Mouse (Mus musculus) fat pad, adult 2 months (tissue): ENCODE measurements at regions not wholly inside any gene's neighbourhood (a gene's known extent, or its start where the extent isn't known, plus 50 kb on each side); places are given as distances from the start of the nearest gene placed in this dataset.

ENCODE experiments used
- DNase-seq: peaks from one replicate; pipeline ENCODE4 v3.0.0-alpha.2; 2011; ENCODE audit warnings: low read depth, low spot score; ENCODE audit errors: extremely low read depth

GRCm38 (mm10) chr8:34496751-34497150 lies 385.2 kb upstream of the Gm10131 start:
- DNase-seq, result no peak

DNA sequence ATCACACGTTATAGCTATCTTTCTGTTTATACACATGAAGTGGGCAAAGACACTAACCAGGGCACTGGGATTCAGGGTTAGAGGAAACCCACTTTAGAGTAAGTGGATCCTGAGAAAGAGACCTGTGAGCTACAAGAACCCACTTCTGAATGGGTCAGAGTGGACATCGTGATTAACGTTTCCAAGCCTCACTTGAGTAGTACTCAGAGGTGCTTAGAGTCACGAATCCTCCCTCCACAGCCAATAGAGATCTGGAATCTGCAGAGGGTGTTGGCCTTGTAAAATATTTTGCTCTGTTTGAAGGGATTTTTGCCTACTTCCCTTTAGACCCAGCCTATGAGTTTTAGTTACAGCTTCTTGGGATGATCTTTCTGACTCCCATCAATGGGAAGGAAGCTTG lies 384.4 kb upstream of the Gm10131 start:
- DNase-seq, result no peak

DNA sequence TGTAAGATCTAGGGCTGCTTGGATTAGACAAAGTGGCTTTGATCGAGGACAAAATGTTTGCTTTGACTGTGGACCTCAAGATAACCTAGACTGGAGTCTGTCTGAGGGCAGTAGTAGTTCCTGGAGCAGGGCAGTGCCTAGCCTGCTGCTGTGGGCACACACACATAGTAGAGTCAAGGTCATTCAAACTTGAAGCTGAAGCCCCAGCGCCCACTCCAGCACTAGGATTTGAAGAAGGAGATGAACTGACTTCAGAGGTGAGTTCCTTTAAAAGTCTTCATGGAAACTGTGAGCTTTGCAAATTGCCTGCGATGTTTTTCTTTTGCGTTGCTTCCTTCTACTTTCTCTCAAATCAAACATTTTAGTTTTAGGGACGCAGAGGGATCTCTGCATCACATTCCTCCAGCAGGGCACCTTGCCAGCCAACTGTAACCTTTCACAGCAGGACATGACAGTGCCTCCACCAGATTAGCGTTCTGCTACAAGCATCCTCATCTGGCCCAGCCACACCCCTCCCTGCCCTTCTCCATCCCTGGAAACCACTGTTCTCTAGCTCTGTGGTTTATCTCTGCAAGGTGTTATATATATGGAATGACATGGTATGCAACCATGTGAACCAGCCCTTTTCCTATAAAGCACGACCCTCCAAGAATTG lies 377.3 kb upstream of the Gm10131 start:
- no peak for DNase-seq

- DNase-seq, result no peak
Observed at GRCm38 (mm10) chr8:34486433-34487096, 375.0 kb upstream of the Gm10131 start.

DNA sequence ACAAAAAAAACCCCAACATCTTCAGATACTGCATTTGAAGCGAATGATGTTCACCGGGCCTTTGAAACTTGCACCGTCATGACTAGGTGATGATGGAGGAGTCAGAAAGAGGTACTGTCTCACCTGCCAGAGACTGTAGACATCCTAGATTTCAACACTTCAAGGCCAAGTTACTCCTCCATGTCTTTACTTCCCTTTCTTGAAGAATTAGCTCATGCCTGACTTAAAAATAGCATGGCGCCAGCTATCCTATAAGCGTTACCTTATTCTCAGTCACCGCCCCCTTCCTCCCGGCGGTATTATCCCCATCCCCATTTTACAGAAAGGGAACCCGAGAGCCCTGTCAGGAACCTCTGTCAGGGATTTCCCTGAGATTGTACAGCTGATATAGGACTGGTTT lies 374.4 kb upstream of the Gm10131 start:
- DNase-seq, result no peak

DNA sequence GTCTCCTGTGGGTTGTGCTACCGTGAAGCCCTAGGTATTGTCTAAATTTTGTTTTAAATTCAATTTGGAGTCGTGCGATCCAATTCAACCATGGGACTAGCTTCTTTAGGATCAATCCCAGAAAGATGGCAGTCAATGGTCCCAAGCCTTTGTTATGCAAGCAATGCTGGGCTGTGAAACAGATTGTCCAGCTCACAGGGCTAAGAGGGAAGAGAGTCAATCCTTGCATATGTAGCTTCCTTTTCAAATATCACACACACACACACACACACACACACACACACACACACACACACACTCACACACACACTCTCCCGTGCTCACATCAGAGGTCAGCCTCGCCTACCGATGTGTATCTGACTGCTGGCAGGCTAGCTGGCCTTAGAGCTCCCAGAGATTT lies 373.8 kb upstream of the Gm10131 start:
- no peak for DNase-seq

- no peak for DNase-seq
Observed at GRCm38 (mm10) chr8:34484551-34485335, 373.2 kb upstream of the Gm10131 start.

GRCm38 (mm10) chr8:34483212-34483611 lies 371.7 kb upstream of the Gm10131 start:
- DNase-seq, result no peak

GRCm38 (mm10) chr8:34482676-34483075 lies 371.1 kb upstream of the Gm10131 start:
- no peak for DNase-seq

DNA sequence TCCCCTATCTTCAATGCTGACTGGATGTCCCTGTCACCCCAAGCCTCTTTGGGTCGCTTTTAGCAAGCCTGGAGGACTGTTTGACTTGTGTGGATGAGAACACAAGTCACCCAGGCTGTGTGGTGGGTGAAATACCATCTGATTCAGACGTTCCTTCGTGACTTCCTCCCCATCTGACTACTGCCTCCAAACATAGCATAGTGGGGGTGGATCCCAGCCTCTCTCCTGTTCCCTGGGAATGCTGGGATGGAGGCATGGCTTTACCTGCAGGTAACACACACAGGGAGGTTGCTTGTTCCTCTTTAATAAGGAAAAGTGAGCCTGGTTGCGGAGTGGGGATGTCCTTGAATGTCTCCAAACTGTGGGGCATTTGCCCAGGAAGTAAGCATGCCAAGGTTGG lies 369.0 kb upstream of the Gm10131 start:
- no peak for DNase-seq

GRCm38 (mm10) chr8:34478891-34479290 lies 367.4 kb upstream of the Gm10131 start:
- no peak for DNase-seq

DNA sequence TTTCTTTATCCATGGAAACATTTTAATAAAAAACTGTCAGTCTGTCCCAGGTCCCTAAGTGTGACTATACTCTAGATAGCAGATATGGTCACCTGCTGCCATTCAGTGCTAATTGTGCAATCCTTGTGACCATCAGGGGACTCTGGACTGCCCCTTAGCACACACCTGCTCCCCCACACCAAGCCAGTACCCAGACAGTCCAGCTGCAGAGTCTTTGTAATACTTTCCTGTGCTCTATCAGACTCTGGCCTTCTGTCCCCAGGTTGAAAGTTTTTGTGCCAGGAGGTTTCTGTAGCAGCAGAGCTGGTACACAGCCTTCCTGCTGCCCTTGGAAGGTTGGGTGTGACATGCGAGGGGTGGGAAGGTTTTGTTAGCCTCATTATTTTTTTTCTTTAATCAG lies 366.9 kb upstream of the Gm10131 start:
- DNase-seq, result no peak

DNA sequence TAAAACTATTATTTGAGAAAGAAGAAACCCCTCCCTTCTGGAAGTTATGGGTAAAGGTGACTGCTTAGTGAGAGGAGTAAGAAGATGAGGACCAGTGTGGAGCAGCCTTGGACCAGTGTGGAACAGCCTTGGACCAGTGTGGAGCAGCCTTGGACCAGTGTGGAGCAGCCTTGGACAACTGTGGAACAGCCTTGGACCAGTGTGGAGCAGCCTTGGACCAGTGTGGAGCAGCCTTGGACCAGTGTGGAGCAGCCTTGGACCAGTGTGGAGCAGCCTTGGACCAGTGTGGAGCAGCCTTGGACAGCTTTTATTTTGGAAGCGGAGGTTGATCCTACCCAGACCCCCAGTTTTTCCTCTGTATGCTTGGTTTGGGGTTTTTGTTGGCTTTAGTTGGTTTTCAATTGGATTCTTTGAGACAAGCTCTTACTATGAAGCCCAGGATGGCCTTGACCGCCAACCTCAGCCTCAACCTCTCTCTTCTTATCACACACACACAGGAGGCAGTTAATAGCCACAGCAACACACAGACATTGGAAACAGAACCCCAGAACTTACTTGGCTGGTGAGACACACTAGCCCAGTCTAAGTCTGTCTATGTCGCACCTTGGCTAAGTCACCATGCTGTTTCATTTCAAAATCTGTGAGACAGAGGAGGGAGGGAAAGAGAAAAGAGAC lies 364.7 kb upstream of the Gm10131 start:
- DNase-seq, result no peak

- no peak for DNase-seq
Observed at GRCm38 (mm10) chr8:34474593-34474992, 363.1 kb upstream of the Gm10131 start.

- DNase-seq, result peak; percentile 30
Observed at GRCm38 (mm10) chr8:34473769-34474168, 362.2 kb upstream of the Gm10131 start.

GRCm38 (mm10) chr8:34473301-34473700 lies 361.8 kb upstream of the Gm10131 start:
- DNase-seq, result peak; percentile 85

DNA sequence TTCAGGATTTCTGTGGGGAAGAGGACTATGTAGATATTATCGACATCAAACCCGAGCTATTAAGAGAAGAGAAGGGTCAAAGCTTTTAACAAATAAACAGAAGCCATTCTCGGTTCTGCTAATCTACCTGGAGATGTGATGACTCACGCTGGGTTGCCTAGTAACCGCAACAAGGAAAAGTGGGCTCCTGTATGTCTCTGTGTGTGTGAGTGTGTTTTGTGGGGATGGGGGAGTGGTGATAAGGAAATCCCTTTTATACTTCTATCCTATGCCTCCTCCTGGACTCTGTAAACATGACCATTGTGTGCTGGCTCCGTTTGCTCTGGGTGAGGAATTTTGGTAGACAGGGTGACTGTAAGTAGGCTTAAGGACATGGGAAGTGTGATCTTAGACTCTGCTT lies 361.3 kb upstream of the Gm10131 start:
- DNase-seq, result no peak

GRCm38 (mm10) chr8:34472434-34472833 lies 360.9 kb upstream of the Gm10131 start:
- DNase-seq, result no peak

DNA sequence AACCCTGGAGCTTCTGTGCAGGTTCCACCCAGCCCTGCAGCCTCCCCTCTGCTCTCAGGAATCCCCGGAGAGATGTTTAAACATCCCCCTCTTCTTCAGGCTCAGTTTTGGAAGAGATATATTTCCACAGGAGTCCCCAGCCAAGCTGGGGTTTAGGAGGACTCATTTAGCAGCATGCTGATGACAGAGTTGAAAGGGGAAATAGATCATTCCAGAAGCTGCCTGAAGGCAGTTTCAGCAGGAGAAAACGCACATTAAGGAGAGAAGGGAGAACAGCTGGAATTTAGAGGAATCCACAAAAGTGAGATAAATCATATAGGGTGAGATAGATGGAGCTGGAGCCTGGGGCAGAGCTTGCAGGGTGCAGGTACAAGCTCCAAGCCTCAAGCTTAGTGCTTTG lies 357.6 kb upstream of the Gm10131 start:
- no peak for DNase-seq

- no peak for DNase-seq
Observed at GRCm38 (mm10) chr8:34466786-34467364, 355.3 kb upstream of the Gm10131 start.

DNA sequence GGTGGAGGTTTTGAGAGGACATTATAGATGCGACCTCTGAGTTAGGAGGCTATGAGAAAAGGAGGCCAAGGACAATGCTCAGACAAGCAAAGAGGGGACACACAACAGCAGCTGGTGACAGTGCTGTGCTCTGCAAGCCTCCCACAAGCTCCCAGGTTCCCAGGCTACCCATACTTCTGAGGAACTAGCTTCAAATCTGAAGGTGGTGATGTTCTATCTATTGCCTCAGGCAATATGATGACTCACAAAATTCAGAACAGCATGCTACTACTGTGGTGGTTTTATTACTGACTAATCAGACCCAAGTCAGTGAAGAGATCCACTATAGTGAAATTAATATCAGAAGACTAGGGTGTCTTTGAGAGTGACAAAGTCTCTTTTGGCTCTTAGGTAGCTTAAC lies 353.9 kb upstream of the Gm10131 start:
- no peak for DNase-seq
